ENCODE assay signal across 8 mouse cellular contexts in the genomic region with DNA sequence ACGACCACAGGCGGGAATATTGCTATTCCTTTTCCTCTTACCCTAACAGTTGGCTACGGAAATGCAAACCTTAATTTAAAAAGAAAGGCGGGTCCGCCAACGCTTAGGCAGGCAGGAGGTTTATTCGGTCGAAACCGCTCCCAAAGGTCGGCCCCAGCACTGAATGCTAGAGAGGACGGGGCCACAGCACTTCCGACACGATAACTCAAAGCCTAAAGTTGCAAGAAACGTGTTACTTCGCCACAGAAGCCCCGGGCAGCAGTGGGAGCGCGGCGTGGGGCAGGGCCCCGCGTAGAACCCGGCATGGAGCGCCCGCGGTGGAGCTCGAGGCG. TPM values are rescaled to one million over a fixed set of nuclear protein-coding genes. Genes with fewer than 3 reads are reported as not detected.
A peak's percentile ranks its signal among the peaks of the same experiment; 100 is the strongest.
DNase-seq lines count a peak whose midpoint lies in the region; ATAC-seq and TF ChIP-seq lines count a peak whose summit lies in the region.

No protein-coding gene starts in this region.

- no peaks in the 10 kb centered on the region for H3K27me3 ChIP-seq in kidney, embryonic 14.5 days (ENCODE audit: control insufficient read depth, insufficient read depth, low read length)
- no peaks in the 10 kb centered on the region for H3K27me3 ChIP-seq in Patski
- H3K27me3 ChIP-seq in hindbrain, embryonic 12.5 days: no peaks in the 10 kb centered on the region
- H3K27me3 ChIP-seq in midbrain, embryonic 10.5 days (ENCODE audit: low read depth, poor library complexity, severe bottlenecking): 0 out of 2 replicates have a peak, but pooled peaks cover 3% of the 10 kb centered on the region

- no peak for ATAC-seq in kidney, embryonic 14.5 days (ENCODE audit: low FRiP score, low TSS enrichment)
- peak; percentile 3 for ATAC-seq in Patski
- ATAC-seq in hindbrain, embryonic 12.5 days (ENCODE audit: low FRiP score): no peak; the same call in 1 of the 2 replicates

- no peak for TF ChIP-seq CTCF in Patski (IDR thresholded peaks at IDR 0.05)

- DNase-seq in kidney, postnatal 14 days: no peak
- DNase-seq in Patski (ENCODE audit: low read depth, low spot score): no peak
- no peak for DNase-seq in midbrain, embryonic 10.5 days (ENCODE audit: low spot score)
- DNase-seq in cerebellum, postnatal 10 days: no peak
- DNase-seq in adrenal gland, postnatal 36 days: no peak
- DNase-seq in cerebellum, adult 11 months: no peak

- in situ Hi-C loops in Patski (cut with MboI; ENCODE audit: low pct_unique_long_range_greater_than_20kb): no loop called here

- H3K9me3 ChIP-seq in kidney, embryonic 14.5 days (ENCODE audit: control insufficient read depth, low read length): no peaks in the 10 kb centered on the region
- H3K9me3 ChIP-seq in hindbrain, embryonic 12.5 days (replicated peaks): no peaks in the 10 kb centered on the region
- no peaks in the 10 kb centered on the region for H3K9me3 ChIP-seq in midbrain, embryonic 10.5 days (replicated peaks)

- POLR2A ChIA-PET in Patski (lab: Charles Lee): no interaction called here

- CTCF ChIA-PET in Patski (lab: Charles Lee): no interaction called here

- H3K27ac ChIP-seq in kidney, embryonic 14.5 days (ENCODE audit: low read depth, low read length): peak overlapping the region; percentile 78
- H3K27ac ChIP-seq in hindbrain, embryonic 12.5 days: peak overlapping the region; percentile 85
- peak overlapping the region; percentile 96 for H3K27ac ChIP-seq in midbrain, embryonic 10.5 days (replicated peaks)

- peaks cover 13% of the 10 kb centered on the region for H3K4me1 ChIP-seq in kidney, embryonic 14.5 days (ENCODE audit: control insufficient read depth, insufficient read depth, low read length)
- H3K4me1 ChIP-seq in hindbrain, embryonic 12.5 days: peaks cover 17% of the 10 kb centered on the region
- H3K4me1 ChIP-seq in midbrain, embryonic 10.5 days: peaks cover 30% of the 10 kb centered on the region

- H3K9ac ChIP-seq in kidney, embryonic 14.5 days (ENCODE audit: low read depth, low read length): peak overlapping the region; percentile 98
- peak overlapping the region; percentile 98 for H3K9ac ChIP-seq in hindbrain, embryonic 12.5 days

- WGBS in kidney, embryonic 14.5 days: under 1% methylated on average over 19 of the region's 27 CpGs
- WGBS in hindbrain, embryonic 12.5 days: 0% methylated on average over 26 of the region's 27 CpGs
- WGBS in midbrain, embryonic 10.5 days: under 1% methylated on average over 27 of the region's 27 CpGs

- peak overlapping the region; percentile 88 for H3K4me2 ChIP-seq in kidney, embryonic 14.5 days (replicated peaks; ENCODE audit: low read depth, low read length)
- H3K4me2 ChIP-seq in hindbrain, embryonic 12.5 days (replicated peaks): peak overlapping the region; percentile 64

- H3K36me3 ChIP-seq in kidney, embryonic 14.5 days (ENCODE audit: control insufficient read depth, insufficient read depth, low read length): peaks cover 29% of the 10 kb centered on the region
- peaks cover 21% of the 10 kb centered on the region for H3K36me3 ChIP-seq in hindbrain, embryonic 12.5 days
- H3K36me3 ChIP-seq in midbrain, embryonic 10.5 days: peaks cover 41% of the 10 kb centered on the region

- H3K4me3 ChIP-seq in kidney, embryonic 14.5 days (ENCODE audit: low read length): peak overlapping the region; percentile 91
- peak overlapping the region; percentile 83 for H3K4me3 ChIP-seq in hindbrain, embryonic 12.5 days
- peak overlapping the region; percentile 91 for H3K4me3 ChIP-seq in midbrain, embryonic 10.5 days

RNA-seq across cellular contexts. Expression of gene U2af1, which starts 0.6 kb away (rescaled TPM):
- polyA plus RNA-seq in kidney, embryonic 14.5 days (2014; fragmentation: Nextera tagmentation; extraction: Ambion mirVana): 195 and 380 TPM in 2 replicates
- 167 TPM for polyA plus RNA-seq in Patski (2021)
- 293 and 303 TPM in 2 replicates for polyA plus RNA-seq in hindbrain, embryonic 12.5 days (2016; fragmentation: Nextera tagmentation; extraction: Ambion mirVana)
- polyA plus RNA-seq in midbrain, embryonic 10.5 days (2016; fragmentation: Nextera tagmentation; extraction: Ambion mirVana): 449 and 476 TPM in 2 replicates
- 100 to 1,000 TPM; 158 to 159 TPM for total RNA-seq in adrenal gland, postnatal 36 days (2021)

RNA-seq across cellular contexts. Expression of gene Cryaa, which starts 19.5 kb away (rescaled TPM):
- polyA plus RNA-seq in kidney, embryonic 14.5 days (2014; fragmentation: Nextera tagmentation; extraction: Ambion mirVana): not detected in 2 replicates
- not detected for polyA plus RNA-seq in Patski (2021)
- polyA plus RNA-seq in hindbrain, embryonic 12.5 days (2016; fragmentation: Nextera tagmentation; extraction: Ambion mirVana): not detected in 2 replicates
- polyA plus RNA-seq in midbrain, embryonic 10.5 days (2016; fragmentation: Nextera tagmentation; extraction: Ambion mirVana): not detected in 2 replicates
- total RNA-seq in adrenal gland, postnatal 36 days (2021): not detected

RNA-seq across cellular contexts. Expression of gene Cbs, which starts 21.1 kb away (rescaled TPM):
- 2.1 and 2.7 TPM in 2 replicates for polyA plus RNA-seq in kidney, embryonic 14.5 days (2014; fragmentation: Nextera tagmentation; extraction: Ambion mirVana)
- polyA plus RNA-seq in Patski (2021): 17.4 TPM
- 2.3 and 3.3 TPM in 2 replicates for polyA plus RNA-seq in hindbrain, embryonic 12.5 days (2016; fragmentation: Nextera tagmentation; extraction: Ambion mirVana)
- polyA plus RNA-seq in midbrain, embryonic 10.5 days (2016; fragmentation: Nextera tagmentation; extraction: Ambion mirVana): 0.94 and 1.9 TPM in 2 replicates
- total RNA-seq in adrenal gland, postnatal 36 days (2021): 1 to 10 TPM; 2.3 to 6.1 TPM
